Mouse (Mus musculus): ENCODE measurements around the gene Tpgs1.

The Tpgs1 gene

DNA sequence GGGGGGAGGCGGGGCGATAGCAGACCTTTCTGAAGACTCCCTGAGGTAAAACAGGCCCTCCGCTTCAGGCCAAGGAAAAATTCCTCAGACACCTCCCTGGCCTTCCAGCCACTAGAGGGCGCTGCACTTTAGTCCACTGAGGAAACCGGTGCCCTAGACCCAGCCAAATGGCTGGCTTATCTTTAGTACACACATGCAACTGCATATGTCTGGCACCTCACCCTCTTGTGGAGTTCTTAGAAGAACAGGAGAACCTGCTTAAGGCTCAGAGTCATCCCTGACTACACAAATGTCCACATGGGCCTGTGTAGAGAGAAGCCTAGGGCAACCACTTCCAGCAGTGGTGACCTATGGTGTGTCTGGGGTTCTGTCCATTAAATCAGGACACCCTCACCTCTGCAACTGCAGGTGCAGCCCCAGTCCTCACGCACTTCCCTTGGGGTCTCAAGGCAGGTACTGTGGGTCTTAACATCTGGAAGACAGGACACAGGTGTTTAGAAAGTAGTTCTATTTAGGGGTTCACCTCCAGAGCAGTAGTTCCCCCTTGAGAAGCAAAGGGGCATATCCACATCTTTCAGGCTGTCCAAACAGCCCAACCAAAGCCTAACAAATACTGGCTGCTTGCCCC is 43.4 kb downstream of the Tpgs1 start:
- CTCF ChIA-PET: interaction anchor here (0.6 kb wide), 4 partner anchors 15 to 134 kb away, joined by 4 to 6 read pairs (median 4); no protein-coding TSS in a partner anchor

DNA sequence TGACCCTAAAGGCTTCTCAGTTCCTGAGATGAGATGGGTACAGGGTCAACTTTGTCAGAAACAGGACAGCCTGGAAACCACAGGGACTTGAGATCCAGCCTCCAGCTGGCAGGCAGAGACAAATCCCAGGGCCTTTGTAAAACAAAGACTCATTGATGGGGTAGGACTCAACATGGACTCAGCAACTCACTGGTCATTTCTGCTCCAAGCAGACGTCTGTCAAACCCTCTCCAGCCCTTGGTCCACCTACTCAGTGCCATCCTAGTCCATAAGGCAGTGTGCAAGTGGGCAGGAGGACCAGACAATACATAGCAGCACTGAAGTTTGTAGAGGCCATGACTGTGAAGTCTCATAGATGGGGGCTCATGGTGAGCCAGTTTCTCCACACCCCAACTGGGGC is 44.0 kb downstream of the Tpgs1 start:
- CTCF ChIA-PET: no interaction called here

DNA sequence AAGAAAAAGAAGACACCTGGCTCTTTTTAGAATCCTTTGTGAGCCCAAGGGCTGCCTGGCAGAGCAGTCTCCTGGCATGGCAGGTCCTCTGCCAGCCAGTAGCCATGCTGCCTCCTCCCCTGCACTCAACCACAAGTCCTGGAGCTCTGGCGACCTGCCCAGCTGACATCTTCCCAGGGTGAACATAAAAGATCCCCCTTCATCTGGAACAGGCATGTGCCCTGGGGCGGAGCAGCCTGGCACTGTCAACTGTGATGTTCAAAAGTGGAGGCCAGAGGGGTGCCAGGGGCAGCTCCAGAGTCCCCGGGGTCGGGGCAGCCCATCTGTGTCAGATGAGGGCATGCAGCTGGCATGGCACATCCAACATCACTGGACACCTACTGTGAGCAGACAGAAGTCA is 45.8 kb downstream of the Tpgs1 start:
- CTCF ChIA-PET: interaction anchor here (1.1 kb wide), 1 partner anchor 10 kb away, joined by 3 read pairs; no protein-coding TSS in a partner anchor

DNA sequence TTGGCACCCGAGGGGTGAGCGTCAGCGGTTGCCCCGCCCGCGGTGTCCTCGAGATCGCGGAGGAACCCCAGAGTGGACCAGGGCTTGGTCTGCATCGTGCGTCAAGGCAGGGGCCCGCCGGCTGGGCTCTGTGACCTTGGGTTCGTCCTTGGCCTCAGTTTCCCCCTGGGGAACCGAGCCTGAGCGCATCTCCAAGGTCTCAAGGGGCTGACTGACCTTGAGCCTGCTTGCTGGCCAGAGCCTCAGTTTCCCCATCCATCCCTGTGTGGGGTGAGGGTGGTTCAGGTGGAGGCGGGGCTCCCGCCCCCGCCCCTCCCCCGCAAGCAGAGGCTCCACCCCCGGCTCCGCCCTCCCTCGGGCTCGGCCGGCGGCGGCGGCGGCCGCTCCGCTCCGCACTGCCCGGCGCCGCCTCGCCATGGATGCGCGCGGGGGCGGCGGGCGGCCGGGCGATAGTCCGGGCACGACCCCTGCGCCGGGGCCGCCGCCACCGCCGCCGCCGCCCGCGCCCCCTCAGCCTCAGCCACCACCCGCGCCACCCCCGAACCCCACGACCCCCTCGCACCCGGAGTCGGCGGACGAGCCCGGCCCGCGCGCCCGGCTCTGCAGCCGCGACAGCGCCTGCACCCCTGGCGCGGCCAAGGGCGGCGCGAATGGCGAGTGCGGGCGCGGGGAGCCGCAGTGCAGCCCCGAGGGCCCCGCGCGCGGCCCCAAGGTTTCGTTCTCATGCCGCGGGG is 47.3 kb downstream of the Tpgs1 start, which contains the start of gene Hcn2:
Gene Hcn2, plus strand, starts transcription at position 381 of the 734 bp plus-strand sequence.
- CTCF ChIA-PET: no interaction called here

DNA sequence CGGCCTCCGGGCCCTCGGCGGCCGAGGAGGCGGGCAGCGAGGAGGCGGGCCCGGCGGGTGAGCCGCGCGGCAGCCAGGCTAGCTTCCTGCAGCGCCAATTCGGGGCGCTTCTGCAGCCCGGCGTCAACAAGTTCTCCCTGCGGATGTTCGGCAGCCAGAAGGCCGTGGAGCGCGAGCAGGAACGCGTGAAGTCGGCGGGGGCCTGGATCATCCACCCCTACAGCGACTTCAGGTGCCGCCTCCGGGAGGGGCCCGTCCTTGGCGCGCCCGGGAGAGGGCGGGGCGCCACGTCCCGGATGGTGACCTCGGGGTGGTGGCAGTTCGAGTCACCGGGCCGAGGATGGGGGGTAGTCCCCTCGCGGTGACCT is 47.8 kb downstream of the Tpgs1 start:
- CTCF ChIA-PET: no interaction called here

DNA sequence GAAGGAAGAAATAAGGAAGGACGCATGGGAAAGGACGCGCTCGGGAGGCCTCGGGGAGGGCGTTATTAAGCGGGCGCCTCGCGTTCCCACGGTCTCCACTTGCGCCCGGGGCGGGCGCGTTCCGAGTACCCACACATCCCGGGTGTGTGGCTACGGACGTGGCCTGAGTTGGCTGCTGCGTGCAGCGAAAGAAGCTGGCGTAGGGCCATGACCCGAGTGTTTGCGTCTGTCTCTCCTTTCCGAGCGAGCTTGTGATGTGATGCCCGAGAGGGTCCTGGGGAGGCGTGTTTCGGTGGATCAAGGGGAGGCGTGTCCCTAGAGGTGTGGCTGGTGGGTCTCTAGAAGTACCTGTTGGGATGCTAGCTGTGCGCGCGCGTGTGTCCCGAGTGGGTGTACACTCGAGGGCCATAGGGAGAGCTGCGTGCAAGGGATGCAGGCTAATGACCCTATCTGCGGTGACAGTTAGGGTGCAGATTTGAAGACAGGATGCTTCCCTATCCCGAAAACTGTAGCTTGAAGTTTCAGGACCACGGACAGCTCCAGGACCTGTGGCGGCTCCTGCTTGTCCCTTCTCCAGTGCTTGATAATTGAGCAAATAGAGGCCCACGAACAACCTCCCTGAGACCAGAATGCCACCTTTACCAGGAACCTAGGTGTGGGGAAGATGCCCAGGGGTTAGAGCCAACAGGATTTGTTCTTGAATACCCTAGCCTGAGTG is 48.6 kb downstream of the Tpgs1 start:
- CTCF ChIA-PET: interaction anchor here (0.5 kb wide), 1 partner anchor 50 kb away, joined by 4 read pairs; no protein-coding TSS in a partner anchor

DNA sequence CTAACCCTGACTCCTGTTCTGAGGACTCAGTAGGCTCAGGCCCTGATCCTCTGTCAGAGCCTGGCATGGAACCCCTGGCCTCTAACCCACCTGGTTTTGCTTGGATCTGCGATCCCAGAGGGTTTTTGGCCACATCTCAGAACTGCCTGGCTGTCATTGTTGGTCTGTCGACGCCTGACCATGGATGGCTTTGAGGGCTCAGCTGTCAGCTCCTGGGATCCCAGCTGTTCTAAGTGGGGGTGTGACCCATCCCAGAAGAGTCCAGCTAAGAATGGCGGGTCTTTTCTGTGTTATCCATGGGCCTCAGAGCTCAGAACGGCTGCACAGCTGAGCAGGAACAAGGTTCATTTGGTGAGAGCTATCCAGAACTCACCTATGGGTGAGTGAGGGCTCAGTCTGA is 51.9 kb downstream of the Tpgs1 start:
- CTCF ChIA-PET: no interaction called here

DNA sequence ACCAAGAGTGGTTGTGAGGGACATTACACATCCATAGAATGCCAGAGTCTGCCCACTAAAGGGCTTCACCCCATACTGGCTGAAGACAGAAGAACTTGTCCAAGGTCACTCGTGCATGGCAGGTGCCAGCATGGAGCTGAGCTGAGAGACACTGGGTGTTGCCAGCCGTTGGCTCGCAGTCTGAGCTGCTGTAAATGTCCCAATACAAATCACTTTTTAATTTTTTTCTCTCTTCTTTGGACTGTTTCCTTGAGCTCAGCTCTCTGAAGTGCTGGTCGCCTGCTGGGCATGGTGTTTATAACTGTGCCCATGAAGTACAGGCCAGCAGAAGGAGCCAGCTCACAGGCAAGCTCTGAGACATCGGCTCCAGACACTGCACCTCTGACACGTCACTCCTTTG is 53.9 kb downstream of the Tpgs1 start:
- CTCF ChIA-PET: no interaction called here

DNA sequence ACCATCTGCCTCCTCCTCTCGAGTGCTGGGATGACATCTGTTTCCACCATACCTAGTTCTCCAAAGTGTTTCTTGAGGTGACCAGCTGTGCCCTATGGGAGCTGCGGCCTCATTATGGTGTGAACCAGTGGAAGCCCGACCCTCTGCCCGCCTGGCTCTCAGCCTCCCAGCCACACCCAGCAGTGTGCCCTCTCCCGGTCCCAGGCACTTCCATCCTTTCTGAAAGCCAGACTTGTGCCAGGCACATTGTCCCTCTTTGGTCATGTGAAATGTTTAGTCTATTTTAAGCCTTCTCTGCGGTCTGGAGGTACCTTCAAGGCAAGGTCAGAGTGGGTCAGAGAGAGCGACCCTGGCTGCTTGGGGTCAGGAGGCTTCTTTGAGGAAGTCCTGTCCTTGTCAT is 54.5 kb downstream of the Tpgs1 start:
- CTCF ChIA-PET: no interaction called here

Data from spleen, embryonic (tissue).